Mouse (Mus musculus): ENCODE measurements around the gene Dido1. TPM values are rescaled to one million over a fixed set of nuclear protein-coding genes. Genes with fewer than 3 reads are reported as not detected.
"Not testable (repeated sequence)": the region's sequence is repeated elsewhere in the genome, so short reads cannot be mapped to it uniquely, and the experiment has no call there.

The Dido1 gene
- total RNA-seq, 2 experiments from 2014 or later, result 56.0 to 56.3 TPM

GRCm38 (mm10) chr2:180725856-180726629 is 16.2 kb upstream of the Dido1 start:
- intact Hi-C loops (cut with DNase I), result no loop called here
- DNase-seq (ENCODE audit: extremely low spot score in 1 of 2, low spot score in 2 of 2), result no peak

GRCm38 (mm10) chr2:180725414-180725778 is 15.6 kb upstream of the Dido1 start:
- DNase-seq (ENCODE audit: extremely low spot score in 1 of 2, low spot score in 2 of 2), result no peak
- intact Hi-C loops (cut with DNase I), result no loop called here

GRCm38 (mm10) chr2:180724585-180725413 is 15.0 kb upstream of the Dido1 start, which contains the start of gene Slc17a9:
Gene Slc17a9 (plus strand): TSS chr2:180725263.
- intact Hi-C loops (cut with DNase I), result no loop called here
- DNase-seq (ENCODE audit: extremely low spot score in 1 of 2, low spot score in 2 of 2), result peak in 1 of 2 experiments; percentile 61

DNA sequence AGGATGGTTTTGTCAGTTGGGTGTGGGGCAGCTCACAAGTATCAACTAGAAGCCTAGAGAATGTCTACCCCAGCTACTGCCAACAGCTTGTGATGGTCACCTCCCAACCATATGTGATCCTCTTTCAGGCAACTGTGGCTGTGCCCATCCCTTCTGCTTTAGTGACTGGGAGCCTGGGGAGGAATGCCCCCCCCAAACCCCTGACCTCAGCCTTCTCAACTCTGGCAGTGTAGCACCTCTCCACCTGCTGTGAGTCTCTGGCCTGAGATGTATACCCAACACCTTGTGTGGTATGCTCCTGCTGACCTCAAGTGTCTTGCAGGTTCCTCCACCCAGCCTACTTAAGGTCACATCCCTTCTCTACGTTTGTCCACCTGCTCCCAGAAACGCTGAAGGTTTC is 14.1 kb upstream of the Dido1 start:
- DNase-seq (ENCODE audit: extremely low spot score in 1 of 2, low spot score in 2 of 2), result no peak
- intact Hi-C loops (cut with DNase I), result no loop called here

DNA sequence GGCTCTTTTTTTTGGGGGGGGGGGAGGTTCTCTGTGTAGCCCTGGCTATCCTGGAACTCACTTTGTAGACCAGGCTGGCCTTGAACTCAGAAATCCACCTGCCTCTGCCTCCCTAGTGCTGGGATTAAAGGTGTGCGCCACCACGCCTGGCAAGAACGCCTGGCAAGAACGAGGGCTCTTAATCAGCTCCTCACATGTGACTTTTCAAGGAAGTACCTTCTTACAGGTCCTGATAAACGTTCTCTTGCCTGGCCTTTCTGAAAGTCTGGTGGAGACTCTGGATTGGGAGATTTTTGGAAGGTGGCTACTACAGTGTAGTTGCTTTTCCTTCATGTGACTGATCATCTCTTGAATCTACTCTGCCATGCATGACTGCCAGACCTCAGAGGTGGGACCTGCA is 12.9 kb upstream of the Dido1 start:
- DNase-seq (ENCODE audit: extremely low spot score in 1 of 2, low spot score in 2 of 2); intact Hi-C loops (cut with DNase I): not testable (repeated sequence)

GRCm38 (mm10) chr2:180712037-180712689 is 2.4 kb upstream of the Dido1 start:
- no peak for DNase-seq (ENCODE audit: extremely low spot score in 1 of 2, low spot score in 2 of 2)
- intact Hi-C loops (cut with DNase I), result no loop called here

DNA sequence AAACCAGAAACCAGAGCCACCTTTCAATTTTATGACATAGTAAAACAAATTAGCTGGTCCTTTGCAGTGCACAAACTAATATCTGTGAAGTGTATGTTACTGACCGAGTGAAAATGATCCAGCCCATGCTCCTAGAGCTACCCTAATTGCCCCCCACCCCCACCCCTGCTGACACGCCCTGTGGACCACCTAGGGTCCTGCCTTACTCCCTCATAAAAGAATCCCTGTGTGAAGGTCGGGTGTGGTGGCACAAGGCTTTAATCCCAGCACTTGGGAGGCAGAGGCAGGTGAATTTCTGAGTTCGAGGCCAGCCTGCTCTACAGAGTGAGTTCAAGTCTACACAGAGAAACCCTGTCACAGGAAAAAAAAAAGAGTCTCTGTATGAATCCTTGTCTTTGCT is 1.7 kb upstream of the Dido1 start:
- DNase-seq (ENCODE audit: extremely low spot score in 1 of 2, low spot score in 2 of 2), result no peak
- intact Hi-C loops (cut with DNase I), result no loop called here

- intact Hi-C loops (cut with DNase I), result no loop called here
- DNase-seq (ENCODE audit: extremely low spot score in 1 of 2, low spot score in 2 of 2), result no peak
Observed at GRCm38 (mm10) chr2:180710276-180711155, 717 bp upstream of the Dido1 start.

DNA sequence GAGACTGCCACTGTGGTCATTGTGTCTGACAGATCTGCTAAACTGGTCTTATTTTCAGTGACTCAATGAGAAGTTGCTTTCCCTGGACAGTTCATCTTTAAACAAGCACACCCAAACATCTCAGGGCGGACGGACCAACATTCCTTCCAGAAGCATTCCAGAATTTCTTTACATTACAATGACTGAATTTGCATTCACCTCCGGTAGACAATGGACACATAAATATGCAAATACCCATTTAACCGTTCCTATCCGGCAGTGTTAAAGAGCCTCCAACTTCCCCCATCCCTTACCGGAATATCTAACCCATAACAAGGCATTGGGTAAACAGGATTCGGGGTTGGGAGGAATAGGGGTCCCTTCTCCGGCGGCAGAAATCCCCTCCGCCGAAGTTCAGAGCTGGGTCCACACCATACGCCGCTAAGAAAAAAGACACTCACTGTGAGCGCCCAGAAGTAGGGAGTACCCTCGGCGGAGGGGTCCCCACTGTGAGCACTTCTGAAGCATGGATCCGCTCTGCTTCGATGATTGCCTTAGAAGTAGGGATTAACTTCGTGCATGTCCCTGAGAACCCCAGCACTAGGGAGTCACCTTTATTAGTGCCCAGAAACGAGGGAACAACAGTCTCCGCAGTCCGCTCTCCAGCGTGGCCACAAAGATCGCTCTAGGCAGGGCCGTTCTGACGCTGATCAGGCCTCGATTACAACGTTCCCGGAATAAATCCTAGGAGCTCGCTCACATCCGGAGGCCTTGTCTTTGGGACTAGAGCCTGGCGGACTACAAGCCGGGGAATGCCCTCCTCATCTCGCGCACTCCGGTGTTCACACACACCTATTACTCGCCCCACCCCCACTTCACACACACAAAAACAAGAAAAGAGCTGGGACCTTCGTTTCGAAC is 526 bp downstream of the Dido1 start:
- intact Hi-C loops (cut with DNase I), result no loop called here
- no peak for DNase-seq (ENCODE audit: extremely low spot score in 1 of 2, low spot score in 2 of 2)

GRCm38 (mm10) chr2:180705975-180706374 is 3.8 kb downstream of the Dido1 start:
- intact Hi-C loops (cut with DNase I), result no loop called here
- DNase-seq (ENCODE audit: extremely low spot score in 1 of 2, low spot score in 2 of 2), result no peak

- intact Hi-C loops (cut with DNase I), result no loop called here
- no peak for DNase-seq (ENCODE audit: extremely low spot score in 1 of 2, low spot score in 2 of 2)
Observed at GRCm38 (mm10) chr2:180705066-180705465, 4.7 kb downstream of the Dido1 start.

DNA sequence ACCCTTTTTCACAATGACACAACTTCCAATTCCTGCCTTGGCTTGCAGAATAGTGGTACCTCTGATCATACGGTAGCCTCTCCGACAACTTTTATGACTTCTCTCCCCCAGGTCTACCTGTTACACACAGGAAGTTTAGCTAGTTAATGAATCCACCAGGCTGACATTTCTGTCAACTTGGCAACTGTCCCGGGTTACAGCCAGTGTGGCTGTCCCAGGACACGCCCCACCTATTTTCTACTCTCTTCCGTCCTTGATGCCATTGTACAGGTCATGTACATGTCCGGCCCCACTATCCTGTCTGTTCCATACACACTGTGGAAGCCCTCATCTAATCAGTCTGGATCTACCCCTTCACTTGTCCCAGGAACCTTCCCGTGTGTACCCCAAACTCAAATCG is 5.2 kb downstream of the Dido1 start:
- DNase-seq (ENCODE audit: extremely low spot score in 1 of 2, low spot score in 2 of 2), result no peak
- intact Hi-C loops (cut with DNase I), result no loop called here

GRCm38 (mm10) chr2:180703645-180704359 is 6.0 kb downstream of the Dido1 start:
- intact Hi-C loops (cut with DNase I), result no loop called here
- DNase-seq (ENCODE audit: extremely low spot score in 1 of 2, low spot score in 2 of 2), result no peak

DNA sequence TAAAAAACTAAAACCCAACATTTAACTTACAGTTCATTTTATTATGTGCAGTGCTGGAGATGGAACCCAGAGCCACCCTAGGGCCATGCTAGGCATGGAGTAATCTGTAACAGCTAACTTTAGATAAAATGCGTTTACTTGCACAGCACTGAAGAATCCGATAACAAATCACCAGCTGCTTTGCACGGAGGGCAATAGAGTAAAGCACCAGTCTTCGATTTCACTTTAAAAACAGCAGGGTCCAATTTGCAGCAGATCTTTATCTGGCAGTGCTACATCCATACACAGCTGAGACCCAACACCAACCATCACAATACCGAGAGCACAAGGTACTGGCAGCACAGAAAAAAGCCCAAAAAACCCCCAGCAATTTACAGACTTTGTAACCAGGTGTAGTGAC is 6.6 kb downstream of the Dido1 start:
- intact Hi-C loops (cut with DNase I), result no loop called here
- DNase-seq (ENCODE audit: extremely low spot score in 1 of 2, low spot score in 2 of 2), result no peak

- intact Hi-C loops (cut with DNase I), result no loop called here
- DNase-seq (ENCODE audit: extremely low spot score in 1 of 2, low spot score in 2 of 2), result no peak
Observed at GRCm38 (mm10) chr2:180702701-180703149, 7.1 kb downstream of the Dido1 start.

GRCm38 (mm10) chr2:180701767-180702621 is 7.8 kb downstream of the Dido1 start:
- peak; percentile 86 to 95 for DNase-seq (ENCODE audit: extremely low spot score in 1 of 2, low spot score in 2 of 2)
- intact Hi-C loops (cut with DNase I), result no loop called here
